Comparison of ENCODE assay signal across 37 mouse cellular contexts in the genomic region with DNA sequence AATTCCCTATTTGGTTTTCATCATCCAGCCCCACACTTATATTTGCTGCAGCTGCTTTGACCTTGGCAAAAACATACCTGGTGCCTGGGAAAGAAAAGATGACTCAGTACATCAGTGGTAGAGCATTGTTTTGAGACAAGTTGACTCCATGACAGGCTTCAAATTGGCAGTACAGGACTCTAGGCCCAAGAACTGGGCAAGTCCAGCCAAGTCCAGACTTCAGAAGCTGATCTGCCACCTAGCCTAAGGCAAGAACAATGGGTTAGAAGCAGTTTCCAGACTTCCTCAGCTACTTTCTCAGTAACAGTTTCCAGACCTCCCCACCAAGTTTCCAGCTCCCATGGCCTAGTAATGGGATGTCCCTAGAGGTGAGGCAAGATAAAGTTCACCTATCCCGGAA. TPM values are rescaled to one million over a fixed set of nuclear protein-coding genes. Genes with fewer than 3 reads are reported as not detected.
"Had no signal": no experiment of that assay in that cellular context is flagged by ENCODE, and none has a peak within 500 bp of the region (broad histone marks: within the 10 kb centered on the region; RNA-seq: fewer than 3 reads in every experiment).

No protein-coding gene starts in this region.

- H3K4me3 ChIP-seq: embryonic facial prominence, embryonic 10.5 days; embryonic facial prominence, embryonic 12.5 days; embryonic facial prominence, embryonic 13.5 days; embryonic facial prominence, embryonic 15.5 days; erythroblast, embryonic 14.5 days; forebrain, embryonic 10.5 days; forebrain, embryonic 12.5 days; forebrain, embryonic 13.5 days; forebrain, embryonic 15.5 days; gastrocnemius, adult 2 months; heart, adult 2 months; heart, embryonic 10.5 days had no signal

- H3K9me3 ChIP-seq: embryonic facial prominence, embryonic 10.5 days; embryonic facial prominence, embryonic 12.5 days; embryonic facial prominence, embryonic 13.5 days; embryonic facial prominence, embryonic 15.5 days; forebrain, embryonic 10.5 days; forebrain, embryonic 12.5 days; forebrain, embryonic 13.5 days; forebrain, embryonic 15.5 days; heart, embryonic 10.5 days had no signal

- H3K27me3 ChIP-seq: embryonic facial prominence, embryonic 12.5 days; embryonic facial prominence, embryonic 13.5 days; embryonic facial prominence, embryonic 15.5 days; forebrain, embryonic 12.5 days; forebrain, embryonic 13.5 days; forebrain, embryonic 15.5 days had no signal

- ATAC-seq: forebrain, embryonic 13.5 days; forebrain, embryonic 14.5 days; forebrain, embryonic 15.5 days; forebrain, embryonic 16.5 days; forebrain, postnatal 0 days had no signal

- H3K36me3 ChIP-seq: embryonic facial prominence, embryonic 10.5 days; embryonic facial prominence, embryonic 12.5 days; embryonic facial prominence, embryonic 13.5 days; embryonic facial prominence, embryonic 15.5 days; forebrain, embryonic 10.5 days; forebrain, embryonic 12.5 days; forebrain, embryonic 15.5 days; heart, embryonic 10.5 days had no signal

- H3K27ac ChIP-seq: embryonic facial prominence, embryonic 10.5 days; embryonic facial prominence, embryonic 12.5 days; embryonic facial prominence, embryonic 13.5 days; embryonic facial prominence, embryonic 15.5 days; forebrain, embryonic 10.5 days; forebrain, embryonic 12.5 days; forebrain, embryonic 13.5 days; forebrain, embryonic 15.5 days; gastrocnemius, adult 2 months; heart, adult 2 months; heart, embryonic 10.5 days had no signal

- DNase-seq: cerebellum, adult 8-10 months; cerebellum, adult 9-10 months; cerebellum, adult 9-11 months; cerebellum, postnatal 10 days; cerebellum, postnatal 14 days; cerebellum, postnatal 25 days; cerebellum, postnatal 36 days; forebrain, postnatal 0 days; gastrocnemius, adult 2 months; gastrocnemius, postnatal 10 days; gastrocnemius, postnatal 14 days; gastrocnemius, postnatal 25 days; gastrocnemius, postnatal 36 days; heart, adult 11 months; heart, adult 18-20 months; heart, adult 2 months had no signal

- H3K9ac ChIP-seq: embryonic facial prominence, embryonic 12.5 days; embryonic facial prominence, embryonic 13.5 days; embryonic facial prominence, embryonic 15.5 days; forebrain, embryonic 12.5 days; forebrain, embryonic 13.5 days; forebrain, embryonic 15.5 days; forebrain, postnatal 0 days had no signal

- H3K4me1 ChIP-seq: embryonic facial prominence, embryonic 10.5 days; embryonic facial prominence, embryonic 12.5 days; embryonic facial prominence, embryonic 13.5 days; embryonic facial prominence, embryonic 15.5 days; forebrain, embryonic 10.5 days; forebrain, embryonic 12.5 days; forebrain, embryonic 13.5 days; forebrain, embryonic 15.5 days; heart, embryonic 10.5 days had no signal

RNA-seq across cellular contexts. Expression of a gene that starts 11.0 kb away (rescaled TPM):
- polyA plus RNA-seq: erythroblast, embryonic 14.5 days had no signal

RNA-seq across cellular contexts. Expression of a gene that starts 56.2 kb away (rescaled TPM):
- total RNA-seq: forebrain, postnatal 0 days; gastrocnemius, adult 18-20 months; gastrocnemius, adult 2 months; gastrocnemius, adult 8-10 months; gastrocnemius, postnatal 10 days; gastrocnemius, postnatal 14 days; gastrocnemius, postnatal 25 days; gastrocnemius, postnatal 36 days; gastrocnemius, postnatal 4 days; granulocyte monocyte progenitor cell, adult 5-6 weeks; heart, adult 18-20 months; heart, adult 2 months; heart, adult 8-10 months had no signal
- polyA plus RNA-seq: cortical plate, adult 2 months; embryonic facial prominence, embryonic 14.5 days; erythroblast, embryonic 14.5 days; forebrain, embryonic 10.5 days; forebrain, embryonic 11.5 days; forebrain, embryonic 14.5 days; forebrain, postnatal 0 days; frontal cortex, adult 2 months; heart, adult 2 months; heart, embryonic 10.5 days had no signal
